Mouse (Mus musculus) liver, postnatal 0 days (tissue): ENCODE measurements around the gene Abhd10.

Experiments used
- CTCF ChIP-seq: sonication (generic); IDR thresholded peaks from 2 replicates; pipeline ENCODE4 v1.5.1; 2016; ENCODE audit warnings: antibody characterized with exemption, low read depth
- EP300 ChIP-seq: IDR thresholded peaks from 2 replicates; pipeline ENCODE4 v1.6.1; 2016; ENCODE audit warnings: antibody characterized with exemption, low read depth, mild to moderate bottlenecking

- TF ChIP-seq CTCF, result no peak
- no peak for TF ChIP-seq EP300
These were observed 37.2 kb upstream of the Abhd10 start for GRCm38 (mm10) chr16:45780001-45780400.
